Mouse (Mus musculus) kidney, postnatal 25 days (tissue): ENCODE data around the gene Wscd1.

Experiments used
- DNase-seq, 2 experiments: peaks; one replicate each; pipeline ENCODE4 v3.0.0; 2021; ENCODE audit warnings: mixed read lengths in 2 of 2

Gene Wscd1

DNA sequence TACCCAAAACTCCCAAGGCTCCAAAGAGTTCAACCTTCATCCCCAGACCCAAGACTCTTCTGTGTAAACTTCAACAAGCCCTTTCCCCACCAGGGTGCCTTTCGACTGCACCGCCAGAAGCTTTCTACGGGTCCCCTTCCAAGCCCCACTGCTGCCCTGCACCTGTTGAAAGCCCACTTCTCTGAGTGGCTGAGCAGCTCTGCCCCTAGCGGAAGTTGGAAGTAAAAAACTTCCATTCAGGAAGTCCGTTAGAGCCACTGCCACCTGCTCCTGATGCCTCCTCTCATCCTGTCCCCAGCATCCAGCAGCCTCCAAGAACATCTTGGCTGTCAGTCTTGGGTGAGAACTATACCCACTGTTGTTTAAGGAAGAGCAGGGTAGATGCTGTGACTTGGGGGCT, at the start of gene Wscd1:
Wscd1 (plus strand) TSS at position 250 of the 400 bp plus-strand sequence.
- peak; percentile 24 to 38 for DNase-seq

DNA sequence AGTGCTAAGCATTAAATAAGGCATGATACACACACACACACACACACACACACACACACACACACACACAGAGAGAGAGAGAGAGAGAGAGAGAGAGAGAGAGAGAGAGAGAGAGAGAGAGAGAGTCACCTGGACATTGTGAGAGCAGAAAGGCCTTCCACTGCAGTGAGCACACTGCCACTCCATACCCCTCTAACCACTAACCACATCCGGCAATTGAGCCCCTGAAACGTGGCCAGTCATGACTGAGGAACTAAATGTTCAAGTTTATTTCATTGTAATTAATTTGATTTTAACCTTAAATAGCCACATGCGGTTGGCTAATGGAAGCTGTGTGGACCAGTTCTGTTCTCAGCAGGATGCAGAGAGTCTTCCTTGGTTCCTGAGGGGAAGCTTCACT, 21.7 kb upstream of the Wscd1 start:
- DNase-seq = no peak

- DNase-seq = no peak
These were observed 20.4 kb upstream of the Wscd1 start for GRCm38 (mm10) chr11:71729287-71729686.

GRCm38 (mm10) chr11:71733771-71734170, 15.9 kb upstream of the Wscd1 start:
- no peak for DNase-seq

GRCm38 (mm10) chr11:71737106-71737505, 12.6 kb upstream of the Wscd1 start:
- peak; percentile 38 to 43 for DNase-seq

- no peak for DNase-seq
These were observed 11.1 kb upstream of the Wscd1 start for GRCm38 (mm10) chr11:71738501-71739045.

DNA sequence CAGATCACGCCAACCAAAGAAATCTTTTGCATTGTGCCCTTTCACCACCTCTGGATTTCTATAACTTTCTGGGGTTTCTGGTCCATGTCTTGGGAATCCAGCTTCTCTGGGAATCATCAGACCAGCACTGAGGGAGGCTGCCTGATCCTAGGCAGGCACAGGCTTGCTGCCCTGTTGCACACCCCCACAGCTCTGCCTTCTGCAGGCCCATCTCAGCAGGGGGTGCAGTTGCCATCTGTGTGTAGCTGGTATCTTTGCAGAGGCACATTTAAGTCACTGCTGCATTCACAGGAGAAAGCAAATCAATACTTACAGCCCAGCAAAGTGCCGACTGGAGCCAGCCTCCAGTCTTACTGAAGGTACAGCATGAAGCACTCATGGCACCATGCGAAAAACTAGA, 3.8 kb upstream of the Wscd1 start:
- no peak for DNase-seq

DNA sequence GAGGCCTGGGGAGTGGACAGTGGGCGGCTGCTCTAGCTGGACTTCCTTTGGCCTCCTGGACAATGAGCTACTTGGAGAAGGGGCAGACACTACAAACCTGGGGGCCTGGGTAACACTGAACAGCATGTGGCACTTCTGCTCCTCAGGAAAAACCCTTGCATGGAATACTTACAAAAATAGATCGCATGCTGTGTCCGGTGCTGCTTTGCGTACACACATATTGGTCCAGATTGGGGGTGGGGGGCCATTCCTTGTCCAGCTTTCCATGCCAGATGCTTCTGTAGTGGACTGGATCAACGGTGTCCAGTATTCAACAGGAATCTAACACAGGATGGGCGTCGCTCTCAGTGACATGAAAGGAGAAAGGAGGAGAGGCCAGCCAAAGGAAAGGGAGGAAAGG, 2.0 kb upstream of the Wscd1 start:
- DNase-seq = peak; percentile 37 to 55

- DNase-seq = peak; percentile 48 to 73
These were observed 934 bp downstream of the Wscd1 start for GRCm38 (mm10) chr11:71750534-71751173.

DNA sequence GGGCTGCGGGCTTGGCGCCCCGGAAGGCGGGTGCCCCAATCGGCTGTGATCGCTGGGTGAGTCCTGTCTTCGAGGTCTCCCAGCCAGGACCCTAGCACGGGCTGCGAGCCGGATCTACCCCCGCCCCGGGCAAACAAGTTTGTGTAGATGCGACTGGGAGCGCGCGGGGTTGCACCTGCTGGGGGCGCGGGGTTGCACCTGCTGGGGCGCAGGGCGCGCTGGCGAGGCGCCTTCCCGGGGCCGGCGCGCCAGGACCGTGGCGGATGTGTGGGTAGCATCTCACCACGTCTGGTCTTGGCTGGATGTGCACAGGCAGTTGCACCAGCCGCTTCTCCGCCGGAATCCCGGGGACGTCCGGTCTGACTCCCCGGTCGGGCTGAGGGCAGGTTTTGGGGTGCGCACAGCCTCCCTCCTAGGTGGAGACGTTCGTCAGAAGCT, 1.5 kb downstream of the Wscd1 start:
- DNase-seq = peak; percentile 17 to 49

DNA sequence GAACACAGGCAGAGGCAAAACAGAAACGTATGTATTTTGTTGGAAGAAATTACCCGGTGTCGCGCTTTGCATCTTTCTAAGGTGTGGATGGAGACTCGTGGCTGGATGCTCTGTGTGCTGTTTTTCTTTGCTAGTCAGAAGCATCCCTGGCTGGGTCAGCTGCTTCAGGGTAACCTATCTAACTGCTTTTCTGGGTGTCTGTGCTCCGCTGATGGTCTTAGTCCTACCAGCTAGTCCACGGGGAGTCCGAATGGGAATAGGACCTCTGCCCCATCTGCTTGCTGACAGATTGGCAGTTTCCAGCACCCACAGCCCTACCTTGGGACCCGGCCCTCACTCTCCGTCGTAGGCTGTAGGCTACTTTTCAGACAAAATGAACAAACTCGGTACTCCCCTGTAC, 2.0 kb downstream of the Wscd1 start:
- DNase-seq = no peak

- DNase-seq = peak in 1 of 2 experiments; percentile 35
These were observed 2.9 kb downstream of the Wscd1 start for GRCm38 (mm10) chr11:71752626-71753025.

DNA sequence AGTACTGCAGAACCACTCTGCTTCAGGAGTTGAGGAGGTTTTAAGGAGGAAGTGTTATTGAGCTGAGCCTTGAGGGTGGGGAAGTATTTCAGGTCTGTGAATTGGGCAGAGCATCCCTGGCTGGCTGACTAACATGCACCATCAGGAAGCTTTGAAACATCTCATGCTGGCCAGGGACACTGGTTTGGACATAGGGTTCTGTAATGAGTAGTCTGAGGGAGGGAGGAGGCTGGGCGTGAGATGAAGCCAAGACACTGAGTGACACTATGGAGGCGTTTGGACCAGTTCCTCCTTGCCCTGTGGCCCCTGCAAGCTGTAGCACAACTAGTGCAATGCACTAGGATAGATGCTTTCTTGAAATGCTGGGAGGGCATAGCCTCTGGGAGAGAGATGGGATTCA, 5.4 kb downstream of the Wscd1 start:
- DNase-seq = no peak

DNA sequence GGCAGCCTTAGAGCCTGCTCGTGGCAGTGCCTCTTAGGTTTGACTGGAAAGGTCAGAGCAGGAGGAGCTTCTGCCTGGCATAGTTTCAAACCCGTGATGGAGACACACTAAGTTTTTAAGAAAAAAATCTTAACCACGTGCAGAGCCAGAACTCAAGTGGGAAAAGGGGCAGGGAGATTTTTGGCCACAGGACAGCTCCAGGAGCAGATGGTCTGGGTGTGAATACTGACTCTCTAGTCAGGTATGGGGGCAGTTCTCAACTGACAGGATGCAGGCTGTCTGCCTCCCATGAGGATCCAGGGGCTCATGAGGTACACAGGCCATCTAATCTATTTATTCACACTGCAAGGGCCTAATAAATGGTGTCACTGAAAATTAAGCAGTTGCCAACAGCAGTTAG, 6.6 kb downstream of the Wscd1 start:
- peak in 1 of 2 experiments; percentile 38 for DNase-seq

- no peak for DNase-seq
These were observed 8.7 kb downstream of the Wscd1 start for GRCm38 (mm10) chr11:71758211-71759110.

DNA sequence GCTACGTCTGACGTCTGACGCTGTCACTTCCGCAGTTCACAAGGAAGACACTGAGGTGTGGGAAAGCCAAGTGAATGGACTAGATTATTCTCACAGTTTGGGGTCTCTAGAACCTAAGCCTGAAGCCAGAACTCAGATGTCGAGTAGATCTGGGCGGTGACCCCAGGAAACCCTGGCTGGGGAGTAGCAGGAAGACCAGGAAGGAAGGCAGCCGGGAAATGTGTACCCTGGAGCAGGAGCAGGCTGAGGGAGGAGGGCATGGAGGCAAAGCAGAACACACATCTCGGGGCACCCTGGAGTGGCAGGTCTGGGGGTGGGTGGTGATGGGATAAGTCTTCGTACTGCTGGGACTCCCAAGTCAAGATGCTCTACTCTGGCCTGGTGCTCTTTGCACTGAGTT, 11.3 kb downstream of the Wscd1 start:
- DNase-seq = peak; percentile 26 to 64

GRCm38 (mm10) chr11:71763154-71763553, 13.4 kb downstream of the Wscd1 start:
- DNase-seq = peak; percentile 53 to 62

GRCm38 (mm10) chr11:71763651-71764275, 14.0 kb downstream of the Wscd1 start:
- DNase-seq = no peak

GRCm38 (mm10) chr11:71764743-71765142, 15.0 kb downstream of the Wscd1 start:
- no peak for DNase-seq

GRCm38 (mm10) chr11:71765335-71765734, 15.6 kb downstream of the Wscd1 start:
- no peak for DNase-seq

- DNase-seq = no peak
These were observed 16.7 kb downstream of the Wscd1 start for GRCm38 (mm10) chr11:71766380-71766779.

DNA sequence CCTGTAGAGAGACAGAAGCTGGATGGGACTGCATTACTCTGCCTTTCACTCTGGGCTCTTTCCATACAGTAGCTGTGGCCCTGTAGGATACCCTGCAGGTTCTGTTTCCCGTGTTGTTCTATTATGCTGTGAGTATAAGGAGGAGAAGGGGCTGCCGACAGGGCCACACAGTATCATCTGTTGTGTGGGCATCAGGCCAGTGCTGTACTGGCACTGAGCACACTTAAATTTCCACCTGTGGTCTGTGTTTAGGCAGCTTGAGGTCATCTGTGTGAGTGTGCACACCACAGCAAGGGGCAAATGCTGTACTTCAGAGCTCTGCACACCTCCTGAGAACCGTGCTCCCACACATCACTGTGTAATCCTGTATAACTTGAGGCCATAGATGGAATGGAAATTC, 18.0 kb downstream of the Wscd1 start:
- DNase-seq = no peak

DNA sequence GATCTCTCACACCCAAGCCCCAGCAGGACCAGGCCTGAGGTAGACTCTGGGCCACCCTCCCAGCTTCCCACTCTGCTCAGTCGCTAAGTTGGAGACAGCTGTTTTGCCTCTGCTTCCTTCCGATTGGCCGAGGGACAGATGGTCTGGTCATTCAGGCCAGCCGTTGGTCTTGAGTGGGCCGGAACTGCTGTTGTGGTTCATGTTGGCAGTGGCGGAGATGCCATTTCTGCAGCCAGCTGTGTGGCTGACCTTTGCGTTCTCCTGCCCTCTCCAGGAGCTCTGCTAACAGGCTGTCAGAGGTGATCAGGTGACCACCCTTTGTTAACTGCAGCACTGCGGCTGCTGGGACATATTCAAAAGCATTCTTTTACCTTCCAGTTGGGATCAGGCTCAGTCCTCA, 20.0 kb downstream of the Wscd1 start:
- no peak for DNase-seq
